Mouse (Mus musculus) lung, adult 2 months (tissue): ENCODE results near the gene Cdc45.

ENCODE experiments used
- CTCF ChIP-seq: fragments of 200-500 bp; IDR thresholded peaks from 2 replicates; pipeline ENCODE4 v1.5.1; 2011; ENCODE audit warnings: mild to moderate bottlenecking, low read length, control low read depth; ENCODE audit not compliant: insufficient read depth
- POLR2A ChIP-seq: fragments of 200-500 bp; IDR thresholded peaks from 2 replicates; pipeline ENCODE4 v1.6.1; 2011; ENCODE audit warnings: low read depth, mild to moderate bottlenecking, control low read depth, low read length, borderline replicate concordance; ENCODE audit errors: extremely low read depth

GRCm38 (mm10) chr16:18775621-18776555, 35.9 kb downstream of the Cdc45 start:
- no peak for TF ChIP-seq CTCF
- peak; percentile 35; the same call in 1 of the 2 replicates for TF ChIP-seq POLR2A
